Mouse (Mus musculus) midbrain, embryonic 10.5 days (tissue): ENCODE data around the gene Fscn2. TPM values are rescaled to one million over a fixed set of nuclear protein-coding genes. Genes with fewer than 3 reads are reported as not detected.
A peak's percentile ranks its signal among the peaks of the same experiment; 100 is the strongest.

Experiments used
- DNase-seq: peaks from one replicate; pipeline ENCODE4 v3.0.0-alpha.2; 2017; ENCODE audit warnings: low spot score
- H3K27ac ChIP-seq: fragments of 300-500 bp; sonication (generic); replicated peaks from 2 replicates; pipeline ENCODE4 v1.5.1; 2016; ENCODE audit warnings: mild to moderate bottlenecking
- H3K27me3 ChIP-seq: fragments of 300-500 bp; sonication (generic); 2 replicates; pipeline ENCODE4 v1.6.1; 2016; ENCODE audit warnings: low read depth, mild to moderate bottlenecking; ENCODE audit not compliant: poor library complexity, severe bottlenecking
- H3K36me3 ChIP-seq: fragments of 300-500 bp; sonication (generic); 2 replicates; pipeline ENCODE4 v1.6.1; 2016; ENCODE audit warnings: mild to moderate bottlenecking, moderate library complexity
- H3K4me1 ChIP-seq: fragments of 300-500 bp; sonication (generic); 2 replicates; pipeline ENCODE4 v1.6.1; 2016
- H3K4me3 ChIP-seq: fragments of 300-500 bp; sonication (generic); 2 replicates; pipeline ENCODE4 v1.5.1; 2016; ENCODE audit warnings: mild to moderate bottlenecking, moderate library complexity
- H3K9me3 ChIP-seq: fragments of 300-500 bp; sonication (generic); replicated peaks from 2 replicates; pipeline ENCODE4 v1.6.1; 2016; ENCODE audit warnings: mild to moderate bottlenecking
- WGBS: fragments of 180-500 bp; shearing (Covaris S2); methylation state at CpG from one replicate; pipeline ENCODE4 v1.1.7; 2016; 5-methylcytosine and 5-hydroxymethylcytosine counted together
- polyA plus RNA-seq: library from polyadenylated mRNA; unstranded; fragments of >200 nt; fragmentation: Nextera tagmentation; extraction: Ambion mirVana; gene quantifications from 2 replicates; pipeline ENCODE4 v1.2.1, GENCODE M21; 2016

Gene Fscn2
- polyA plus RNA-seq, 1 experiment from 2014 or later = 0.62 TPM

DNA sequence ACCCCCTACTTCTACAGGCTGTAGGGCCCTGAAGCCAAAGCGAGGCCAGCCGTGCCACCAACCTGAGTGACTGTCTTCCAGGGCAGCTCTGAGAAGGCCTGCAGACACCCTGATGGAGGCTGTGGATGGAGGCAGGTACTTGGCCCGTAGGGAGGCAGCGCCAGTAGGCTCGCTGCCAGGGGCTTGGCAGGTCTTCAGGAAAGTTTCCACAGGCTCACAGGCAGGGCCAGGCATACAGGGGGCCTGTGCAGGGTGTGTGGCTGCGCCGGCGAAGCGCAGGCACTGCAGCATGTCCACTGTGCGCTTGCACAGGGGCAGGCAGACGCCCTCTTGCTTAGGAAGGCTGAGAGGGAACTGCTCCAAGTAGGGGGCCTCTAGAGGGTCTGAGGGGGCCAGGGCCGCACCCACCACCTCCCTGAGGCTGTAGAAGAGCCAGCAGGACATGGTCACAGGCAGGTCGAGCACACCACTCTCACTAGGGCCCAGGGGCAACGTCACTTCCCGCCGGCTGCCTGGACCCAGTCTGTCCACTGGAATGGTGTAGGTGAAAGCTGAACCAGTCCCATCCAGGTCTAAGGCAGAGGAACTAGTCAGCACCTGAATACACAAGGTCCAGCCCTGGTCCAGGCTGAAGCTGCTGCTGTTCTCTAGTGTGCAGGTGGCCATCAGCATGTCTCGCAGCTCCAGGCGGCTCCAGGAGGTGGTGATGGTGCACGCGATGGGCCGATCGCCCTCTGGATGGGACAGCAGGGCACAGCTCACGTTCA lies 12.7 kb downstream of the Fscn2 start:
- H3K4me1 ChIP-seq = peaks cover 30% of the 10 kb centered on the region
- no peak for DNase-seq
- no peaks in the 10 kb centered on the region for H3K9me3 ChIP-seq
- H3K4me3 ChIP-seq = no peak overlapping the region
- H3K27me3 ChIP-seq = no peaks in the 10 kb centered on the region
- H3K36me3 ChIP-seq = peaks cover 83% of the 10 kb centered on the region
- 93% methylated on average over 23 of the region's 23 CpGs for WGBS
- no peak overlapping the region for H3K27ac ChIP-seq

DNA sequence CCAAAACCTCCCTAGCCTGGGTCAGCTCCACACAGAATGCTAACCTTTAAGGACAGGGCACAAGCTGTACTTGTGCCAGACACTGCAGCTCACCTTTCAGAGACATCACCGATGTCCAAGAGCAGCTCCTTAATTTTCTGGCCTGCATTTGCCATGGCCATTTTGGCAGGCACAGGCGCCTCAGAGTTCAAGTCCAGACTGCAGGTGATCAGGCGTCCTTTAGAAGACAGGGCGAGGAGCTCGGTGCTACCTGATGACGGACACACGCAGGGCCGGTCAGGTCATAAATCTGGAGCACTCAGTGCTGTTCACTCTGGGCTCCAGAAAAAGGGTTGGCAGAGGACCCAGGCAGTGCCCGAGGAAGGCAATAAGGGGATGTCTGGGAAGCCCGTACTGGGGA lies 14.0 kb downstream of the Fscn2 start:
- Histone ChIP-seq H3K27ac (no peak overlapping the region), H3K27me3 (no peaks in the 10 kb centered on the region), H3K36me3 (peaks cover 78% of the 10 kb centered on the region), H3K4me1 (peaks cover 31% of the 10 kb centered on the region), H3K9me3 (no peaks in the 10 kb centered on the region), H3K4me3 (no peak overlapping the region)
- DNase-seq = no peak
- WGBS = 97% methylated on average over 10 of the region's 10 CpGs

DNA sequence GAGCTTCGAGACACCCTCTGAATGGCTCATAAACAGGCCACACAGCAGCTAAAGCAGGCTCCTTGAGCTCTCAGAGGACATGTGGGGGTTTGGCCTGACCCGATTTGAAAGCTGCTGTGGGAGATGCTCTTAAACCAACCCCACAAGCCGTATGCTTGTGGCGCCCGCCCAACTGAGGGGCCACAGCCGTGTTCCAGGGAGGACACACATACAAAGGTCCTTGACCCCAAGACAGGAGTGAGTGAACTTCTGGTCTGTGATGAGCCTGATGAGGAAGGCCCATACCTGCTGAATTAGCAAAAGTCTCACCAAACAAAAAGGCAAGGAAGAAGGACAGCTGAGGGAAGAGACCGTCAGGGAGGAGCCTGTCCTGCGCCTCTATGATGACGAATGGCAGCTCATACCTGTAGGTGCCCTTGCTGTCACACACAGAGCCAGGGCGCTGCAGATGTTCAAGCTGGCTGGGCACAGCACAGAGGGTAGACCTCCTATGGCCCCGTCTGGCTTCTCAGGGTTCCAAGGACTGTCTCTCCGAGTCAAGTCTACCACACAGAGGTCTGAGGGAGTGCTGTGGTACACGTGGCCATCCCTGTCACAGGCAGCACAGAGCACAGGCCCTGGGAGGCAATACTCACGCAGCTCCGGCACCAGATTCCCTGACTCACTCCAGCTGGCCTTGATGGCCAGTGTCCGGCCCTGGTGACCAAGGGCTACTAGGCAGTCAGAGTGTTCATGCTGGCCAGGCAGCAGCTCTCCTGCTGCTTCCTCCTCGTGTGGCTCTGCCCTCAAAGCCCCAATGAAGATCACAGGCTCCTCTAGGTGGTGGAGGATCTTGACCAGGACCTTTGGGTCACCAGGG lies 15.2 kb downstream of the Fscn2 start:
- H3K4me3 ChIP-seq = peak overlapping the region; percentile 80
- H3K4me1 ChIP-seq = peaks cover 31% of the 10 kb centered on the region
- H3K27ac ChIP-seq = no peak overlapping the region
- no peaks in the 10 kb centered on the region for H3K27me3 ChIP-seq
- no peak for DNase-seq
- peaks cover 79% of the 10 kb centered on the region for H3K36me3 ChIP-seq
- H3K9me3 ChIP-seq = no peaks in the 10 kb centered on the region
- 89% methylated on average over 17 of the region's 17 CpGs for WGBS

DNA sequence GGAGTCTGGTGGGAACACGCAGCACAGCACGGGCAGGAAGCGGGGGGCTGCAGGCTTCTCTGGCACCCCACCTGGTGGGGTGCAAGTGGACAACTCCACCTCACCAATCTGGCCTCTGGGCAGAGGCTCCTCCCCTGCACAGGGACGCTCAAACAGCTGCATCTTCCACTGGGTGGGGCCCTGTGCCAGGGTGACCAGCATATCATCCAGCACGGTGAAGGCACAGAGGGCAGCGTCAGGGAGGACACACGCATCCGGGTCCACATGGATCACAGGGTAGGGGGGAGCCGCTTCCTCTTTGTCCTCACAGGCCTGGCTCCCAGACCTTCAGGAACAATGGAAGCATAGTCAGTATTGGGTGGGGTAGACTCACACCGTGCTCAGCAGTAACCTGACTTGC lies 16.0 kb downstream of the Fscn2 start:
- Histone ChIP-seq H3K9me3 (no peaks in the 10 kb centered on the region), H3K4me3 (peak overlapping the region; percentile 80), H3K27ac (no peak overlapping the region), H3K27me3 (no peaks in the 10 kb centered on the region), H3K36me3 (peaks cover 79% of the 10 kb centered on the region), H3K4me1 (peaks cover 31% of the 10 kb centered on the region)
- WGBS = 83% methylated on average over 10 of the region's 10 CpGs
- no peak for DNase-seq

DNA sequence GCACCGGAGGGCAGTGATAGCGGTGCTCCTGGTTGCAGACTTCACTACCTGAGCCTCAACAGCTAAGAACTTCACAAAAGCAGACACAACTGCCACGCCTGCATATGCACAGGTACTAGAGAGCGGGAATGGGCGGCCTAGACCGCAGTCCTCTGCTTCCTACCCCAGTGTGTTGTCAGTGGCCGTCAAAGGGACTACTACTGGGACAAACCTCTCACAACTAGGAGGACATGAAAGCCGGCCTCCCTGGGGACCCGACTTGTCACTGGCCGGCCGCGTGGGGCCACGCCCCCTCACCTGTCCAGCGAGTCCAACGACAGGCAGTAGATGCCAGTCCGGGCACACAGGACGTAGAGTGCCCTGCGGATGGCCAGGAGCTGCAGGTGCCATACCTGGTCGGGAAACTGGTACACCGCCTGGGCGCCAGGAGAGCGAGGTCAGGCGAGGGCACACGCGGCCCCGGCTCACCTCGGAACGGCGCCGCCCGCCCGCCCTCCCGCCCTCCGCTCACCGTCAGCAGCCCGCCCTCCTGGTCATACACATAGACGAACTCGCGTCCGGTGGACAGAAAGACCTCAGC lies 16.8 kb downstream of the Fscn2 start:
- H3K36me3 ChIP-seq = peaks cover 79% of the 10 kb centered on the region
- peak overlapping the region; percentile 80 for H3K4me3 ChIP-seq
- WGBS = 4% methylated on average over 38 of the region's 40 CpGs
- H3K9me3 ChIP-seq = no peaks in the 10 kb centered on the region
- H3K4me1 ChIP-seq = peaks cover 31% of the 10 kb centered on the region
- no peaks in the 10 kb centered on the region for H3K27me3 ChIP-seq
- peak overlapping the region; percentile 86 for H3K27ac ChIP-seq
- DNase-seq = peak; percentile 43

DNA sequence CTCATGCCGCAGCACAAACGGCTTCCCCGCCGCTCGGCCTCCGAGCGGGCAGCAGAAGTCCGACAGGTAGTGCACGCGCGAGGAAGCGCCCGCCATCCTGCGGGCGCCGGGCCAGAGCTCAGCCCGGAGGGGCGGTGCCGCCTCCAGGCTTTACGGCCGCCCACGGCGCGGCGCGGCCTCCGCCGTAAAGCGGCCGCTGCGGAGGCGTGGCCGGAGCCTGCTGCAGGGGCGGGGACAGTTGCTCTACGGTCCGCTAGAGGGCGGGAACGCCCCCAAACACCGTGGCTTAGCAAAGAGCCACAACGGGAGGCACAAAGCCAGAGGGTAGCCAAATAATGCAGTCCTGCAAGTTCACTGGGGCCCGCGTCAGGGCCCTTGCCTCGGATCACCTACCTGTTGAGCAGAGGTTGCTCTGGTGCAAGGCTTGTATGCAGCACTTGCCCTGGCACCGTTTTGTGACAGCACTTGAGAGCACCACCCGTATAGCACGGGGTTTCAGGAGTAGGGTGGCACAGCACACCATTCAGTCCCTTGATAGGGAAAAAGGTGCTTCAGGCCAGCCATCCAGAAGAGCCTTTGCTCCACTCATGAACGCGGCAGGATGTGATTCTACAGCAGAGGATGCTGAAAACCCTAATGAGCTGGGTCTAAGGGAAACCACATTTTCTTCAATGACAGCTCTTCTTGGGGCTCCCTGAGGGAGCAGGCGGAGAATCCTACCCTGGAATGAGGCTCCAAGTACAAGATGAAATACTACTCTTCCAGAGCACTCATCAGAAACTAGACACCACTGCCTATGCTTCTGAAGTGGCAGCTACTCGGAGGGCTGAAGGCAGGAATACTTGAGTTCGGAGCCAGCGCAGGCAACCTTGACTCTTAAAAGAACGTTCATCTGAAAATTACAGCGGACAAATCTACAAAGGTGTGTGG lies 17.5 kb downstream of the Fscn2 start, which contains the start of gene Faap100:
Gene Faap100 (minus strand): TSS at position 154 of the 930 bp plus-strand sequence.
- Histone ChIP-seq H3K4me3 (peak within 1 kb of the TSS; percentile 80), H3K4me1 (peaks cover 31% of the 10 kb centered on the region), H3K27me3 (no peaks in the 10 kb centered on the region), H3K9me3 (no peaks in the 10 kb centered on the region), H3K27ac (peak within 1 kb of the TSS; percentile 86), H3K36me3 (peaks cover 79% of the 10 kb centered on the region)
- 10% methylated on average over 54 of the region's 54 CpGs for WGBS
- peak; percentile 88 for DNase-seq

DNA sequence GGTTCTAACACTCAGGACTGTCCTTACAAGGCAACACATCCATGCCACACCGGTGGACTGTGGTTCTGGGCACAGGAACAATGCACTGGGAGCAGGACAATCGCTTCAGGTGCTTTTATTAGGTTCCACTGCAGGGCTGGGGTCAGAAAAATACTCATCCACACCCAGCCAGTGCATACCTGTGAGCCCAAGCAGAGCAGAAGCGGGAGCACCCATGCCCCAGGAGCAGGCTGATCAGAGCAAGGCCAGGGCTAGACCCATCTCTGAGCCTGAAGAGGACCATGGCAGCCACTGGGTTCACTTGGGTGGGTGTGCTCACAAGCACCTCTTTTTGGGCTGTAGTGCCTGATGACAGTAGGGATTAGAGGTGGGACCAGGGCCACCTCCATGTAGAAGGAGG lies 18.9 kb downstream of the Fscn2 start:
- Histone ChIP-seq H3K9me3 (no peaks in the 10 kb centered on the region), H3K4me3 (no peak overlapping the region), H3K27me3 (no peaks in the 10 kb centered on the region), H3K4me1 (peaks cover 31% of the 10 kb centered on the region), H3K27ac (no peak overlapping the region), H3K36me3 (peaks cover 79% of the 10 kb centered on the region)
- DNase-seq = no peak
- 96% methylated on average over 3 of the region's 3 CpGs for WGBS

DNA sequence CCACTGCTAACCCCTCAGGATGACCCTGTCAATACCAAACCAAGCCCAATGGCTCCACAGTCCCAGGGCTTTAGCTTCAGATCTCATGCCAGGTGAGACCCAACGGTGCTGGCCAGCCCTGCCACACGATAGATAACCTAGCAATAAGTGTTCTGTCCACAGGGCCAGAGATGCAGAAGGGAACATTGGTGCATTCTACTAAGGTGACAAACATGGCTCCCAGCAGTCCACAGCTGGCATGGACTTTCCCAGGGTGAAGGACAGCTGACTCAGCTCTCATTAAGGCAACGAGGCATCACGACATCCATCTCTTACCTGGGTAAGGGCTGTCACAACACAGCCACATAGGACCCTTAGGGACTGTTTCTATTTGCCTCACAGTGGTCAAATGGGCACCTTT lies 19.8 kb downstream of the Fscn2 start:
- no peak overlapping the region for H3K27ac ChIP-seq
- H3K4me3 ChIP-seq = no peak overlapping the region
- no peaks in the 10 kb centered on the region for H3K27me3 ChIP-seq
- DNase-seq = no peak
- H3K4me1 ChIP-seq = peaks cover 31% of the 10 kb centered on the region
- peaks cover 80% of the 10 kb centered on the region for H3K36me3 ChIP-seq
- whole genome bisulfite sequencing = 94% methylated on average over 4 of the region's 4 CpGs
- H3K9me3 ChIP-seq = no peaks in the 10 kb centered on the region

DNA sequence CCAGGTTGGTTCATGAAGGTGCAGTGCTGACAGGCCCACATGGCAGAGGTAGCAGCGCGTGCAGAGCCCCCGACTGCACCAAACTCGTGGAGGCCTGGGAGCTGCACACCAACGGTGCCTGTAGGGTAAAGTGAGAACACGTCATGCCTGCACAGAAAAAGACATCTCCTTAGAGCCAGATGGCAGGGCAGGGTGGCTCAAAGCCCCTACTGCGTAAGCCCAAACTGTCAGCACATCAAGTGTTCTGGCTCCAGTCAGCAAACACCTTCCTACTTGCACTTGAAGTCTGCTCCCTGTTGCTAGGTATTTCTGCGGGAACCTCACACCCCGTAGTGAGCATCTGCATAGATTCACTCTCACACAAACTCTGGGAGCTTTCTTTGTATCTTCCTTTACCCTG lies 21.2 kb downstream of the Fscn2 start:
- H3K36me3 ChIP-seq = peaks cover 80% of the 10 kb centered on the region
- WGBS = 94% methylated on average over 9 of the region's 9 CpGs
- H3K27me3 ChIP-seq = no peaks in the 10 kb centered on the region
- H3K4me1 ChIP-seq = peaks cover 19% of the 10 kb centered on the region
- DNase-seq = no peak
- H3K4me3 ChIP-seq = no peak overlapping the region
- H3K9me3 ChIP-seq = no peaks in the 10 kb centered on the region
- H3K27ac ChIP-seq = no peak overlapping the region

DNA sequence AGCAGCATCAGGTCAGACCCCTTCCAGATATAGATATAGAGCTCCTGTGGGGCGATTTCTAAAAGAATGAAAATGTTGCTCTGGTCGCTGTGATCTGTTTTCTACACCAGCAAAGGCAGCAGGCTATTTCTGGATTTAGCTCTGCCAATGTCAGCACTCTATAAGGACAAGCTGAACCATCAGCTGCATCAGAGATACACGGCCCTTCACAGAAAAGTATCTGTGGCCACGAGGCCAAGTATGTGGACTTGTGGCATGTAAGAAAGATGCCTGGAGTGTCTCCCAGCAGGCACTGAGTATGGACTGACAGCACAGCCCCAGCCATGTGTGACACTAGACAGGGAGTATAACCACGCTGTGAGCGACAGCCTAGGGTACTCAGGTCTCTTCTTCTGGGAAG lies 25.3 kb downstream of the Fscn2 start:
- 94% methylated on average over 6 of the region's 6 CpGs for WGBS
- DNase-seq = no peak
- Histone ChIP-seq H3K27me3 (no peaks in the 10 kb centered on the region), H3K4me1 (no peaks in the 10 kb centered on the region), H3K36me3 (peaks cover 86% of the 10 kb centered on the region), H3K4me3 (no peak overlapping the region), H3K9me3 (no peaks in the 10 kb centered on the region), H3K27ac (no peak overlapping the region)

DNA sequence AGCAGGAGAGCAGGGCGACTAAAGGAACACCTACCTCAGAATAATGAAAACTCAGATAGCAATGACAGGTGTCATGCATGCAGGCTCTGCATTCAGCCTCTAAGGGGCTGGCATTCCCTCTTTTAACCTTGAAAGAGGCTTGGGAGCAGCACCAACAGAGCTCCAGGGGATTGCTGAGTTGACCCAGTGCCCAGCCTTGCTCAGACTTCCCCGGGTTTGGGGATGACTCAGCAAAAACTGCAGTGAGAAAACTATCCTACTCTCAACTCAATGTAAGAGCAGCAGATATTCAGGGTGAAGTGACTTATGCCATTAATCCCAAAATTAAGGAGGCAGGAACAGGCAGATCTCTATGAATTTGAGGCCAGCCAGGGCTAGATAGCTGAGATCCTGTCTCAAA lies 25.8 kb downstream of the Fscn2 start:
- Histone ChIP-seq H3K9me3 (no peaks in the 10 kb centered on the region), H3K4me3 (no peak overlapping the region), H3K27ac (no peak overlapping the region), H3K36me3 (peaks cover 86% of the 10 kb centered on the region), H3K4me1 (no peaks in the 10 kb centered on the region), H3K27me3 (no peaks in the 10 kb centered on the region)
- WGBS = 89% methylated on average over 2 of the region's 2 CpGs
- DNase-seq = no peak

DNA sequence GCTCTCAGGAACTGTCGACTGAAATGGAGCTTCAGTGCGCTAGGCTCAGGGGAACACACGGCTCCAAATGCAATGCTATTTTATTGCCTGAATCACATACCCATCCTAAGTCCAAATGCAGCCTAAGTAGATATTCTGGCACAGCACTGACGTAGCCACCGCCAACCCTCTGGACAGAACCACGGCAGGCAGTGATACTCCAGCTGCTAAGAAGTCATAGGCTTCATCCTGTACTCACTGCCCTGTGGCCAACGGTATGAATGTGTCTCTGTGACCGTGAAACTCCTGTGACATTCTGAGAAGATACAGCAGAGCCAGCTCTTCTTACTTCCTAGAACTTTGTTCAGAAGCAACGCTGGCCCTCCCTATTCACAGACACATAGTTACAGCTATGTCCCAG lies 27.2 kb downstream of the Fscn2 start:
- WGBS = 94% methylated on average over 9 of the region's 9 CpGs
- no peaks in the 10 kb centered on the region for H3K27me3 ChIP-seq
- H3K36me3 ChIP-seq = peaks cover 86% of the 10 kb centered on the region
- H3K4me3 ChIP-seq = no peak overlapping the region
- H3K9me3 ChIP-seq = no peaks in the 10 kb centered on the region
- no peak overlapping the region for H3K27ac ChIP-seq
- no peaks in the 10 kb centered on the region for H3K4me1 ChIP-seq
- DNase-seq = no peak
